Mouse (Mus musculus): ENCODE data around the gene Syne2. TPM values are rescaled to one million over a fixed set of nuclear protein-coding genes. Genes with fewer than 3 reads are reported as not detected.
"Not testable (repeated sequence)": the region's sequence is repeated elsewhere in the genome, so short reads cannot be mapped to it uniquely, and the experiment has no call there.

The Syne2 gene
- total RNA-seq, 2 experiments from 2014 or later = 20.5 to 22.5 TPM

DNA sequence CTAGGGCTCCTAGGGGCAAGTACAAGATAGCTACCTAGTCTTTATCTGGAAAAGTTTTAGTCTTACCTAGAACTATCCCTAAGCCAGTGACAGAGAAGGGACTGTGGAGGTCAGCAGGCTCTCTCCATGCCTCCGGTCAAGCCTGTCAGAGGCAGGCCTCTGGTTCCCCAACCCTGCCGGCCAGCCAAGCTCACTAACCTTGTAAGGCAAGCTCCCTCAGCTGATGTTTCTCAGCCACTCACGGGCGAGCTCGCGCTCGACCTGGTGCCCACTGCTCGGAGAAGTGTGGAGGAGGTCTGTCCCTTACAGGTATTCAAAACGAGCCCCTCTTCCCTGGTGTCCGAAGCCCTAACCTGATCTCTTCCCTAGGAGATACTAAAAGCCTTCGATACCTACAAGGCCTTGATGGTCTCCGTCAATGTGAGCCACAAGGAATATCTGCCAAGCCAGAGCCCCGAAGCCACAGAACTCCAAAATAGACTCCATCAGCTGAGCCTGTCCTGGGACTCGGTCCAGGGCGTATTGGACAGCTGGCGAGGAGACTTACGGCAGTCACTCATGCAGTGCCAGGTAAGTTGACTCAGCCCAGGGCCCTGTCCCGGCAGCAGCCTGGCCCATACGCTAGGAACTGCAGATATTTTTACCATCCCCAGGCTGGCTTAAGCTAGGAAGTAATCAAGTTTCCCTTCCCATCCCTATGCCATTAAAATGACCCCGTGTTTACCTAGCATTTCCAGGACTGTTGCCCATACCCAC, 286.8 kb downstream of the Syne2 start:
- intact Hi-C loops (cut with DNase I) = no loop called here
- DNase-seq (ENCODE audit: extremely low spot score in 1 of 2, low spot score in 2 of 2) = no peak
- no peak for TF ChIP-seq CTCF (IDR thresholded peaks at IDR 0.05)
- no peak overlapping the region for H3K4me3 ChIP-seq
- no peak overlapping the region for H3K27ac ChIP-seq

GRCm38 (mm10) chr12:76109646-76110405, 291.9 kb downstream of the Syne2 start:
- DNase-seq (ENCODE audit: extremely low spot score in 1 of 2, low spot score in 2 of 2) = no peak
- intact Hi-C loops (cut with DNase I) = no loop called here
- H3K27ac ChIP-seq = no peak overlapping the region
- H3K4me3 ChIP-seq = no peak overlapping the region
- no peak for TF ChIP-seq CTCF (IDR thresholded peaks at IDR 0.05)

DNA sequence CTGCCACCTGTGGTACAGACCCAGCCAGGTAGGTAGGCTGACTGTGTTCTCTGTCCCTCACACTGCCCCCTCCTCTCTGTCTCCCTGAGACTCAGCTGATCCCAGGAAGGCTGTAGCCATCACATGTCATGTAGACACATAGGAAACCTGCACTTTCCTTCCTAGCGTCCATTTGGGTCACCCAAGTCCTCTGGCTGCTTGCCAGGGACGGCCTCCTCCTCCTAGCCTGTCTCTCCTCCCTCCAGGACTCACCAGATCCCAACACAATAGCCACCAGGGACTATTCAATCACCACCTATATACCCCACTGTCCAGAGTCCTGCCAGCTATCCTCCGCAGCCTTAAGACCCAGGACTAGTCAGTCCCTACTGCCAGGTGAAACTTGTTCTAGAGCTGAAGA, 293.1 kb downstream of the Syne2 start:
- DNase-seq (ENCODE audit: extremely low spot score in 1 of 2, low spot score in 2 of 2) = no peak
- TF ChIP-seq CTCF (IDR thresholded peaks at IDR 0.05) = no peak
- no peak overlapping the region for H3K4me3 ChIP-seq
- intact Hi-C loops (cut with DNase I) = no loop called here
- no peak overlapping the region for H3K27ac ChIP-seq

- no peak for TF ChIP-seq CTCF (IDR thresholded peaks at IDR 0.05)
- H3K4me3 ChIP-seq = no peak overlapping the region
- intact Hi-C loops (cut with DNase I) = no loop called here
- H3K27ac ChIP-seq = no peak overlapping the region
- no peak for DNase-seq (ENCODE audit: extremely low spot score in 1 of 2, low spot score in 2 of 2)
These were observed 298.6 kb downstream of the Syne2 start for GRCm38 (mm10) chr12:76116577-76116976.

DNA sequence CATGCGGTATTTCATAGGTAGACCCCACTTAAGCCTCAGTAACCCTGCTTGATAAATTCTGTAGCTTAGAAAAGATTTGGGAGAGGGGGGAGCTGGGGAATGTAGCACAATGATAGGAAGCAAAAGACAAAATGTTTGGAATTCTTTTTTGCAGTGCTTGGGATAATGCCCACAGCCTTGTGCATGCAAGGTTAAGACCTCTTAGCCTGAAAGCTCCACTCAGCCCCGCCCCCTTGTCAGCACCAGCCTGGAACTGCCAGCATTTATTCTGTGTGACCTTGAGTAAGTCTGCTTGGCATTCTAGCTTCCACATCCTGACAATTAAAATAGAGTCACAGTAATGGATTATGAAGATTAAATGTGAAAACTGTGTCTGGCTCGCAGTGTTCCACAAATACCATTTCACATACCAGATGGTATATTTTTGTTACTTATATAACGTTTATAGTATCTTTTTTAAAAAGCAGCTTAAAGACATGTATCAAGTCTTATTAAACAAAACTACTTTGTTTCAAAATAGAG, 299.8 kb downstream of the Syne2 start:
- intact Hi-C loops (cut with DNase I) = no loop called here
- TF ChIP-seq CTCF (IDR thresholded peaks at IDR 0.05) = no peak
- no peak overlapping the region for H3K4me3 ChIP-seq
- DNase-seq (ENCODE audit: extremely low spot score in 1 of 2, low spot score in 2 of 2) = no peak
- H3K27ac ChIP-seq = no peak overlapping the region

DNA sequence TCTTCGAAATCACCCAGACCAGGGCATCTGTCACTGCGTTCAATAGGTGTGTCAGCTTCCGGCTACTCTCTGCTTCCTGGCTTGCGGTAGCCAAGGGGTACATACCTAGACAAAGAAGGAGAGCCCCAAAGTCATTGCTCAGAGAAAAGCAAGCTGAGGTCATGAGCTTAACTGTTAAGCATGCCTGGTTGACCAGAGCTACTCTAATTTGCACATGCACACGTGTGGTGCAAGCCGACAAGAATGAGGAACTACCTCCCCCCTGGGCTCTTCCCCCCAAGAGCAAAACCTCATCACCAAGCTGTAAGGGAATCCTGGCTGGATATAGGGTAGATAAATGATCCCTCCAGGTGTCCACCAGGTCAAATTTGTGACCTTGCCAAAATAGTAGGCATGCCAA, 305.3 kb downstream of the Syne2 start:
- no peak overlapping the region for H3K27ac ChIP-seq
- TF ChIP-seq CTCF (IDR thresholded peaks at IDR 0.05) = no peak
- no peak for DNase-seq (ENCODE audit: extremely low spot score in 1 of 2, low spot score in 2 of 2)
- intact Hi-C loops (cut with DNase I) = no loop called here
- no peak overlapping the region for H3K4me3 ChIP-seq

GRCm38 (mm10) chr12:76128306-76128705, 310.4 kb downstream of the Syne2 start:
- no peak for DNase-seq (ENCODE audit: extremely low spot score in 1 of 2, low spot score in 2 of 2)
- intact Hi-C loops (cut with DNase I) = no loop called here
- H3K4me3 ChIP-seq = no peak overlapping the region
- TF ChIP-seq CTCF (IDR thresholded peaks at IDR 0.05) = no peak
- H3K27ac ChIP-seq = no peak overlapping the region

GRCm38 (mm10) chr12:76128831-76129230, 310.9 kb downstream of the Syne2 start:
- DNase-seq (ENCODE audit: extremely low spot score in 1 of 2, low spot score in 2 of 2) = no peak
- Histone ChIP-seq H3K4me3 (no peak overlapping the region), H3K27ac (no peak overlapping the region)
- TF ChIP-seq CTCF (IDR thresholded peaks at IDR 0.05) = no peak
- intact Hi-C loops (cut with DNase I) = no loop called here

DNA sequence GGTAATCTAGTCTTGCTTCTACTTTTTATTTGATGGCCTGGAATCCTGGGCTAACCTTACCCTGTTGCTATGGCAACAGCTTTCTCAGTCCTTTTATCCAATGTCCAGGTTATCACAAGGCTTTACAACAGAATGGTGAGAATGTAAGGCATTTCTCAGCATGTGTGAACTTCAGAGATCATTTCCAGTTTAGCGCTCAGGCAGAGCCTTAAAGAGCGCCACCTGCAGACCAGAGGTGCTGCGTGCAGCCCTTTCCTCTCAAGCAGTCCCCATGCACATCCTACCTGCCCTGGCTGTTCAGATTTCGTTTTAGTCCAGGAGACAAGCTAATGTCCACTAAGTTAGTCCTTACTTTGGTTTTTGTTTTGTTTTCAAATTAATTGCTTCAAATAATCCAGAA, 312.3 kb downstream of the Syne2 start:
- no peak overlapping the region for H3K4me3 ChIP-seq
- intact Hi-C loops (cut with DNase I) = no loop called here
- peak; percentile 51 for TF ChIP-seq CTCF (IDR thresholded peaks at IDR 0.05)
- H3K27ac ChIP-seq = no peak overlapping the region
- DNase-seq (ENCODE audit: extremely low spot score in 1 of 2, low spot score in 2 of 2) = no peak

DNA sequence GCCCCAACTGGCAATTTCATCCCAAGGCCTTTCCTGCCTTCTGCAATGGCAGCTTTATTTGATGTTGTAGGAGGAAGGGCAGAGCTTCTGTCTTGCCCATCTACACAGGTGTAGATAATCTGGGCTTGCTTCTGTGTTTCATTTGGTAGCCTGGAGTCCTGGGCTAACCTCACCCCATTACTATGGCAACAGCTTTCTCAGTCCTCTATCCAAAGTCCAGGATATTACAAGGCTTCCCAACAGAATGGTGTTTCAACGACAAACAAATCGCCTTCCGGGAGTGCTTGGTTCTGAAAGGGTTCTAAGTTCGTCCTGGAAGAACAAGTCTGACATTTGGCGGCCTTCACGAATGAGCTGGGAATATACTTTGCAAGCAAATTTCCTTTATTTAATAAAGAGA, 313.0 kb downstream of the Syne2 start:
- H3K4me3 ChIP-seq = no peak overlapping the region
- intact Hi-C loops (cut with DNase I) = no loop called here
- TF ChIP-seq CTCF (IDR thresholded peaks at IDR 0.05) = no peak
- no peak overlapping the region for H3K27ac ChIP-seq
- DNase-seq (ENCODE audit: extremely low spot score in 1 of 2, low spot score in 2 of 2) = no peak

- intact Hi-C loops (cut with DNase I) = no loop called here
- H3K4me3 ChIP-seq = no peak overlapping the region
- no peak for TF ChIP-seq CTCF (IDR thresholded peaks at IDR 0.05)
- H3K27ac ChIP-seq = no peak overlapping the region
- no peak for DNase-seq (ENCODE audit: extremely low spot score in 1 of 2, low spot score in 2 of 2)
These were observed 314.7 kb downstream of the Syne2 start for GRCm38 (mm10) chr12:76132591-76132990.

- H3K4me3 ChIP-seq; intact Hi-C loops (cut with DNase I); DNase-seq (ENCODE audit: extremely low spot score in 1 of 2, low spot score in 2 of 2): not testable (repeated sequence)
These were observed 315.1 kb downstream of the Syne2 start for GRCm38 (mm10) chr12:76133081-76133480.

More at GRCm38 (mm10) chr12:76133081-76133480, 315.1 kb downstream of the Syne2 start:
- H3K27ac ChIP-seq = not testable (repeated sequence)

Data from left cerebral cortex, adult 2 months (tissue).